Mouse (Mus musculus) spleen, embryonic (tissue): ENCODE measurements around the gene T.

Source experiments
- CTCF ChIA-PET: fragments of 350-600 bp; sonication (Branson Sonifier 250); formaldehyde crosslinking; loops from one replicate; lab custom pipeline; 2022; lab: Charles Lee

T gene

DNA sequence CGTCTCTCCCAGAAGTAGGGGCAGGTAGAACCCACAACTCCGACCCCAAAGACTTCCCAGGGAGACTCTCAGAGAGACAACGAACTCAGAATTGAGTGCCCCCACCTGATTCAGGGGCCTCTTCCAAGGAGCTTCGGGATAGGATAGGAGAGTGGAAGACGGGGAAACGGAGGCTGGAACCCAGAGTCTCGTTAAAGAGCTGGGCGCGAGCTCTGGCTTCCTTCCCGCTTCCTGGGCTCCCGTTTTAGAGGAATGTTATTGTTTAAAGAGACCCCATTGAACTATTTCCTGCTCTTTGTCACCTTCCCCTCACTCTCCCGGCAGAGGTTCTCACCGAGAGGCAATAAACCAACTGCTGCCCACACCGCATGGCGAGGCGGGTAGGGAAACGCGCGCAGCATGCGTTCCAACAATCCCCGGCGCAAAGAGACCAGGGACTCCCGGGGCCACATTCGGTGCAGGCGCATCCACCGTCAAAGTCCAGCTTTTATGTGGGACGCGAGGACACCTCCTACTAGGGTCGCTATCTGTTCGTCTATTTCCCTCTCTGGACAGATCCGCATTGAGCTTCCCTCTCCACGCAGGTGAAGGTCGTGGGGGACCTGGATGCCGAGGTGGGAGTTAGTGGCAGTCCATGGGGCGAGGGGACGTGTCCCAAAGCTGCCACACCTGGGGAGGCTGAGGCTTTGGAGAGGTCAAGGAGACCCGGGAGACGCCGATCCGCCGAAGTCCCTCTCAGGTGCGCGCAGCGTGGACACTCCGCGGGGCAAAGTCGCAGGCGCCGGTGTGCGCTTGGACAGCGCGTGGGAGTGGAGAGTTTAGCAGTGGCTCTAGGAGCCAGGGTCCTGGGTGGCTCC, 874 bp upstream of the T start:
- CTCF ChIA-PET: no interaction called here

- CTCF ChIA-PET: no interaction called here
Measured at GRCm38 (mm10) chr17:8436184-8436583, 2.0 kb downstream of the T start.

GRCm38 (mm10) chr17:8444062-8444461, 9.8 kb downstream of the T start:
- CTCF ChIA-PET: no interaction called here

DNA sequence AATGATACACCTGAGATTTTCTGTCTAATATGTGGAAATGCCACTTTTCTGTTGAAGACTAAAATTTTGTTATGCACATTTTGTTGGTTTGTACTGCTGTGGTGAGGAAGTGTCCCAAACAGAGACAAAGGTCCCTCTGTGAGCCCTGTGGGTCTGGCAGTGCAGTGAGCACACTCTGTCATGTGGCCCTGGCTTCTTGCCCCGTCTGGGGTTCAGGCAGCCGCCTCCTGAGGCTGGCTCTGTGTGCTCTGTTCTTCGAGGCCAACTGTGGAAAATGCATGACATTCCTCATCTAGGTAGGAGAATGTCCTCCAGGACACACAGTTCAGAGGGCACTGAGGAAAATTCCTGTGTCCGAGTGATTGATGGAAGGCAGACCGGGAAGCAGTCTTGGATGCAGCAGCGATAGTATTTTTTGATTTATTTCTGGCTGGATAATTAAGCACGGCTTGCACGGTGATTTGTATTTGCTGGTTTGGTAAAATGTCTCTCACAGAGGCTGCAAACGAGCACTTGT, 13.5 kb downstream of the T start:
- CTCF ChIA-PET: no interaction called here

GRCm38 (mm10) chr17:8448324-8448723, 14.1 kb downstream of the T start:
- CTCF ChIA-PET: no interaction called here

DNA sequence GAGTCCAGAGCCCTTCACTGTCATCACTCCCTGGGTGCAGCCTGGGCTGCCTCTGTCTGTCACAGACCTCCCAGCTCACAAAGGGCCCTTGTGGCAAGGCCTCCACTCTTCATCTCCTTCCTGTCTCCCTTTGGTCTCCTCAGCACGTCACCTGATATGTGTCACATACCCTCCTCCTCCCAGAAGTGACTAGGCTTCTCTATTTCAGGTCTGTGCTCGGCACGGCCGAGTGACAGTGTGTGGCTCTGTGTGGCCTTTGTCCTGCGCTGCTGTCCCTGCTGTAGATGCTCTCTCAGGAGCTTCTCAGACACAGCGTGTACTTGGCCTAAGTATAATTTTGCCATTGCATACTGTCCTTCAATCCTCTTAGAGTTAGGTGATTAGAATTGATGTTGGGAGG, 21.0 kb downstream of the T start:
- CTCF ChIA-PET: no interaction called here

DNA sequence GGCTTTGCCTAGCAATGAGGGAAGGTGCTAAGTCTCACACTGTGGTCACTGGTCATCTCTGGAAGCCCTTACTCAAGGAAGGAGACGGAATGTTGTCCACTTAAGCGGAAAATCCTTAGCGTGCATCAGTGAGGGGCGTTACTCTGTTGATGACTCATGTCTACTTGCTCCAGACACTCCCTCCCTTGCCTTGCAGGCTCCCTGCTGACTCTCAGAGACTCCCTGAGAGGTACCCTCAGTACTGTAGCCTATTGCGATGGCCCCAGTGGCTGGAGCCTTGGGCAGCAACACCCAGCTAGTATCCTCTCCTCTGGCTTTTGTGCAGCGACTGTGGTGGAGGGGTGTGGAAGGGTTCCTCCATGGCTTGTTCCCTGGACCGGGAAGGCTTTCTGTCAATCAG, 21.4 kb downstream of the T start:
- CTCF ChIA-PET: no interaction called here

DNA sequence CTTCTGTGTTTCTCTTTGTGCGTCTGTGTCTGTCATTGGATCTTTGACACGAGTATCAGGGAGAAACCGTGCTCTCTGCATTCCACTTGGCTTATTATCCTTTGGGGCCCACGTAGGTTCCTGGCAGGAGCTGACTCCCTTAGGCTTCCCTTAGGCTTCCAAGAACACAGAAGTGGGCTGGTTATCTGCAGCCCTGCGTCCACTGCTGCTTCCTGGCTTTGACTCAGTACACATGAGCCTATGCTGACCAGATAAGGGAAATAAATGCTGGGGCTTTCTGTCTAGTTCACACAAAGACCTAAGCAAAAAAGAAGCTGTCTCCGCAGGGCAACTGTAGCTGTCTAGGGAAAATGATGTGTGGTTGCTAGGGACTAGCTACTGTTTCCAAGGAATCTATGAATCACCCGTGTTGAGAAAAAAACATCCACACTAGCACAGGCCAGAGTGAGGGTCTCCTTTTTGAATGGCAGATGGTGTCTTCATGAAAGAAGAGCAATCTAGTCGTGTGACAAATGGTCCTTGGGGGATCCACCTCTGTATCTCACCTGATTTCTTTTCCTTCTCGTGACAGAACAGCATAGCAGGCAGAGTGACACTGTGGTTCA, 22.7 kb downstream of the T start:
- CTCF ChIA-PET: no interaction called here

DNA sequence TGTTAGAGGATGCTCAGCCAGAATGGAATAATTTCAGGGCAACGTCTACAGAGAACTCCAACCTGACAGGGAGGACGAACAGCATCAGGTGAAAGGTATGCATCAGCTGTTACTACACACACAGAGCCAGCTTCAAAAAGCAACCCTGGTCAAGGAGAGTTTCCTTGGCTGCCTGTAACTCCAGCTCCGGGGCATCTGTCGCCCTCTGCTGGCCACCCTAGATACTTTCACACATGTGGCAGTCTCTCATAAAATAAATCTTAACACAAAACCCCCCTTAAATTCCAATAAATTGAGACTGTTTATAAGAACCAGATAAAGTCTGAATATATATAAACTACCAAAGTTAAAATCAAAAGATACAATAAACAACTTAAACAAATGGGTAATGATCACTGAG, 27.3 kb downstream of the T start:
- CTCF ChIA-PET: no interaction called here

DNA sequence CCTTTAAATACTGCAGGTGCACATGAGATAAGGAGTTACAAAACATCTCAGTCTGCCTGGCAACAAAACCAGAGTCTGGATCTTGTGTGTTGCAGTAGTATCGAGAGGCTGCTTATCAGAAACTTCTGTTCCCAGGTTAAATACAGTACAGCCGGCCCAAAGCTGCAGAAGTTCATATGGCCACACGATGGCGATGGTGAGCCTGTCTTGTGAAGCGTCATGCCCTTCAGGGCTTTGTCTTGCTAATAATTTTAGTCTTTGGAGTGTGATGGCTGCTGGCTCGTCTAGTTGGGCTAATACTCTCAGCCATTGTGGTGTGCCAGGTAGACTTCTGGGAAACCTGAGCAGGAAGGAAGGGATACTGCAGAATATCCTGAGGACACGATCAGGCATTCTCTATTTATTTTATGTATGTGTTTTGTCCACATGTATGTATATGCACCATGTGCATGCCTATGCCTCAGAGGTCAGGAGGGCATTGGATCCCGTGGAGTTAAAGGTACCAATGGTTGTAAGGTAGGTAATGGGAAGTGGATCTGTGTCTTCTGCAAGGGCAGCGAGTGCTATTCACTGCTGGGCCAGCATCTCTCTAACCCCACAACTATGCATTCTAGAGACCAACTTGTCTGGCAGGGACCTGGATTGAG, 29.4 kb downstream of the T start:
- CTCF ChIA-PET: interaction anchor here (0.6 kb wide), 1 partner anchor 76 kb away, joined by 3 read pairs; no protein-coding TSS in a partner anchor

DNA sequence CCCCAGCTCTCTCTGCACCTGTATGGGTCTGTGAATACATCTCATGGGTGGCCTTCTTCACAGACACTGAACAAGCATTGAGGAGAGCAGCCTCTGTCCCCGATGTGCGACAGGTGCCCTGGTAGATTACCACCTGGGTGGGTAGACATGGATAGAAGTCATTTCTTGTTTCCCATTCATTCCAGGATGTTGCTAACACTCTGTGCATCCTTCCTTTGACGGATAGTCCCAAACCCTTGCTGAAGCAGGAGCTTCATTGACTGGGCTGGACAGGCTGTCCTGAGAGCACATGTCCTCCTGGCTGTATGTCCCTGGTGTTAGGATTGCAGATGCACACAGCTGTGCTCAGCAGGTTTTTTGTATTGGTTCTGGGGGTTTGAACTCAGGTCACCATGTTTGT, 33.5 kb downstream of the T start:
- CTCF ChIA-PET: no interaction called here

DNA sequence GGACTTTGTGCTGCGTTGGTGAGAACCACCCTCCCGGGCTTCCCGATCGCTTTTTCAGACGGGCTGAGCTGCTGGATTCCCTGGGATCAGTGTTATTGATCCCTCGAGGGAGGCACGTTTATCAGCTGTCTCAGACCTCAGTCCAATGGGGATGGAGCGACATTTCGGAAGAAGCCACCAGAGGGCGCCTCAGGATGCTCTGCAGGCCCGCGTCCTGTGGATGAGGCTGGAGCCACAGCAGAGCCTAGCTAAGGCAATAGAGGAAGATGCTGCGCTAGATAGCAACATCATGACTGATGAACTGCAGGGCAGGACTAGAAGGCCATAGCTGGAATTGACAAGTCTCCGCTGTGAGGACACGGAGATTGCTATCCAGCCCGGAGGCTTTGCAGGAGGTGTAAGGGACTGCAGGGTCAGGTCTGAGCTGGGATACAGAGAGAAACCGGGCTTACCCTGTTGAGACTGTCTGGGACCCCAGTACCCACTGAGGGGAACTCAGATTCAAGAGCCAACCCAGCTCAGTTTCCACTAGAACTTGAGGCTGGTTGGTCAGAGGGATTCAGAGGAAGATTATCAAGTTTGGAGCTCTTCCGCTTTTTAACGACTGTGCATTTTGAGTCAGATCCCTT, 34.6 kb downstream of the T start:
- CTCF ChIA-PET: interaction anchor here (0.5 kb wide), 1 partner anchor 9 kb away, joined by 4 read pairs; no protein-coding TSS in a partner anchor

DNA sequence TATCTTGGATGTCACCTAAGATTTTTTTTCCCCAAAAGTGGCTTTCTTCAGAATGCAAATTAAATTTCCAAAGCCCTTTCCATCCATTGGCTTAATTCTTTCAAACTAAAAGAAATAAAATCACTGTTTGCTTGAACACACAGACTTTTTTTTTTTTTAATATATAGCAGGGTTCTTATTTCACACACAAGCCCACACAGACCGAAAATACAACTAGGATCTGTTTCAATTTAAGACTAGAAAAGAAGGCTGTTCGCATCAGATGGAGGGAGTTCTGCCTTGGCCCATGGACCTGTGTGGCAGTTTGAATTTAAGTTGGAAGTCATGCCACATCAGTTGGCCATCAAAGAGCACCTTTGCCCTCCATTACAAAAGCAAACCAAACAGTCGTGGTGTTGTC, 44.3 kb downstream of the T start:
- CTCF ChIA-PET: interaction anchor here (0.7 kb wide), 1 partner anchor 9 kb away, joined by 4 read pairs; no protein-coding TSS in a partner anchor

GRCm38 (mm10) chr17:8479493-8480128, 45.4 kb downstream of the T start:
- CTCF ChIA-PET: no interaction called here

DNA sequence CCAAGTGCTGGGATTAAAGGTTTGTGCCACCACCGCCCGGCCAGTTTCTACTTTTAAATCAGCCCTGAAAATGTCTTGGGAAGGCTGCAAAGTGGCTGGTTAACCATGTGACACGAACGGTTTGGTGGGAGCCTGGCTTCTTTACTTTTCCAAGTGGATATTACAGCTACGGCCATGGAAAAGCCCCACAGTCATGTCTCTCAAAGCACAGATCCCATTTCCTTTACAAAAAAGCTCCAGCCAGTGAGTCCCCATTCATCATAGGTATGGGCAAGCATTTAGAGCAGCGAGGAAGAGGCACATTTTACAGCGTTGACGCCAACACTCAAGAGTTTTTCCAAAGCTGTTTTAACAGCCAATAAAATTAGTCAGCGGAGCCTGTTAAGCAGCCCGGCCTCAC, 47.6 kb downstream of the T start:
- CTCF ChIA-PET: no interaction called here

- CTCF ChIA-PET: no interaction called here
Measured at GRCm38 (mm10) chr17:8482876-8483275, 48.7 kb downstream of the T start.

GRCm38 (mm10) chr17:8484246-8484645, 50.0 kb downstream of the T start:
- CTCF ChIA-PET: no interaction called here

DNA sequence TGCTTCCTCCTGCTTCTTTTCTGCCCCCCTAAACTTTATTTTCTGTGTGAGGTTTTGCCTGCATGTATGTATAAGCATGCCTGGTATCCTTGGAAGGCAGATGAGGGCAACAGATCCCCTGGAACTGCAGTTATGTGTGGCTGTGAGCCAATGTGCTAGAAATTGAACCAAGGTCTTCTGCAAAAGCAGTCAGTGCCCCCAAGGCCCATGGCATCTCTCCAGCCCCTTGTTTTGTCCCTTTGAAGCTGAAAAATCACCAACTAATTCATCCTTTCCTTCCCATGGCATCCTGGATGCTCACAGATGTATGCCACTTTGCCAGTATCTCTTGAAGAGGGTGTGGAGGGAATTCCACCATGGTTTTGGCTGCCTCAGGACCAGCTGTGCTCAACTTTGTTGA, 50.9 kb downstream of the T start:
- CTCF ChIA-PET: no interaction called here

DNA sequence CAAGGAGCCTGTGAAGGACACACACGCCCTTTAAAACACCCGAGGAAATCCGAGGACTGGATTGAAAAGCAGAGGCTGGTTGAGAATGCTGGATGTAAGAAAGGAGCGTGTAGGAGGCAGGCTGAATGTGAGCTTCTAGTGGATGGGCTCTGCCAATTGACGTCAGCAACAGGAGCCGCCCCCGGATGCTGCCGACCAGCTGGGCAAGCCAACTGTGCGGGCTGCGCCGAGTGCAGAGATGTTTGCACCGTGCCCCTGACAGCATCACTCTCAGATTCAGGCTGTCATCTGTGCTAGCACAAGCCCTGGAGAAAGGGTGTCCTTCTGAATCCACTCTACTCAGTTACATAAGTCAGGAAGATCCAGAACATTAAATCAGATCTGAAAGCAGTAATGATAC, 53.6 kb downstream of the T start:
- CTCF ChIA-PET: no interaction called here

DNA sequence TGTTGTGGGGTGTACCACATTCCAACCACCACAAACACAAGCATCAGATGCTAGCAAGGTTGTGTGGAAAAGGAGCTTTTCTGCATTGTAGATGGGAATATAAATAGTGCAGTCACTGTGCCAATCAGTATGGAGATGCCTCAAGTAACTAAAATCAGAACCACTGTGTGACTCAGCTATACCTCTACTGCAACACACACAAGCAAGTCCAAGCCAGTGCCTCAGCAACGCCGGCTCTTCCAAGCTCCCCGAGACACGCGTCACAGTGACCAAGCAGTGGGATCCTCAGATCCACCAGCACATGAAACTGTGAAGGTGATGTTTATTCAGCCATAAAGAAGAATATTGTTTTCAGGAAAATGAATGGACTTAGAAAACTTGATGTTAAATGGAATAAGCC, 56.7 kb downstream of the T start:
- CTCF ChIA-PET: no interaction called here
